Comparison of ENCODE assay signal across 16 mouse cellular contexts in genomic region chr1:169949981-169950380, GRCm38 (mm10). TPM values are rescaled to one million over a fixed set of nuclear protein-coding genes. Genes with fewer than 3 reads are reported as not detected.
"Had no signal": no experiment of that assay in that cellular context is flagged by ENCODE, and none has a peak within 500 bp of the region (broad histone marks: within the 10 kb centered on the region; RNA-seq: fewer than 3 reads in every experiment).

No protein-coding gene starts in this region.

- H3K9me3 ChIP-seq: liver, embryonic 13.5 days had no signal

- H3K27ac ChIP-seq: left cerebral cortex, adult 2 months; liver, embryonic 13.5 days had no signal

- DNase-seq: layer of hippocampus, postnatal 36 days; liver, embryonic 13.5 days; lung, adult 2 months; lung, postnatal 14 days; lung, postnatal 4 days; midbrain, embryonic 14.5 days; thymus, adult 18-20 months had no signal

- H3K4me1 ChIP-seq: liver, embryonic 13.5 days had no signal

- H3K4me2 ChIP-seq: liver, embryonic 13.5 days; midbrain, embryonic 11.5 days had no signal

- H3K27me3 ChIP-seq: liver, embryonic 13.5 days had no signal

- H3K9ac ChIP-seq: liver, embryonic 13.5 days had no signal

- H3K4me3 ChIP-seq: left cerebral cortex, adult 2 months; liver, embryonic 13.5 days had no signal

RNA-seq across cellular contexts. Expression of gene Ccdc190, which starts 21.5 kb away (rescaled TPM):
- total RNA-seq: liver, adult 2 months; megakaryocyte progenitor cell, adult 5-6 weeks; megakaryocyte-erythroid progenitor cell, adult 5-6 weeks had no signal
- polyA plus RNA-seq: limb, embryonic 11.5 days; liver, adult 2 months; liver, embryonic 13.5 days; liver, embryonic 16.5 days; small intestine, adult 2 months; spleen, adult 2 months had no signal
